Mouse (Mus musculus) right cerebral cortex, postnatal 4 days (tissue): Measurements from ENCODE around the gene Slitrk4.
A peak's percentile ranks its signal among the peaks of the same experiment; 100 is the strongest.

Experiments used
- DNase-seq: peaks from one replicate; pipeline ENCODE4 v3.0.0-alpha.2; 2022

Gene Slitrk4

DNA sequence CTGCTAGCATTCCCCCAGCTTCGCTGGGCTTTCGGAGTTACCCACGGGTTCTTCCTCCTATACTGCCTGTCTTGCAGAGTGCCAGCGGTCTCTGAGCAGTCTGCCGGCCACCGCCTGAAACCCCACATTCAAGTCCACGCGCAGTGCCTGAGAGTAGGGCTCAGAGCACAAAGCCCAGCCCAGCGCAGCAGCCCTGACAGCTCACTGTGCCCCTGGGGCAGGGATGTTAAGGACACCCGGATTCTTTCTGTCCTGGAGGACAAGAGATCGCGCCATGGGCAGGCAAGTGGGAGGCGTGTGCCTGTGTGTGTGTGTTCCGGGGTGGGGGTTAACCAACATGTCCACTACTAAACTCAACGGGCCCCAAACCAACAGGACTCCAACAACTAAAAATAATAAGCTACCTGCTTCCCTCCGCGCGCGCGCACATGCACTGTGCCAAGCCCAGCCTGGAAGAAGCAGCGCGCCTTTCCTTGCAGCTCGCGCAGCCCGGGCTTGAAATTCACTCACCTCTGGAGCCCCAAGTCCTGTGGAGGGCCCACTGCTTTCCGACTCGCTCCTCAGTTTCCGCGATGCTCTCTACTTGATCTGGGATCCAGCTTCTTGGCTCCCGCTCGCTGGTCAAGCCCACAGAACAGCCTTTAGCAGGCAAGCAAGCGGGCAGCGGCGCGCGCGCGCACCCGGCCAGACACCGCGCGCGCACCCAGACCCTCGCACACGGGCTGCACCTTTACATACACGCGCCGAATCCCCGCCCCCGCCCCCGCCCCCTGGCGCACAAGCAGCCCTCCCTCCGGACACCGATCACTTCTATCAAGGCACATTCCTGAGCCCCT, at the start of gene Slitrk4:
Gene Slitrk4 (minus strand): TSS at position 707 of the 836 bp plus-strand sequence.
- peak; percentile 46 for DNase-seq

DNA sequence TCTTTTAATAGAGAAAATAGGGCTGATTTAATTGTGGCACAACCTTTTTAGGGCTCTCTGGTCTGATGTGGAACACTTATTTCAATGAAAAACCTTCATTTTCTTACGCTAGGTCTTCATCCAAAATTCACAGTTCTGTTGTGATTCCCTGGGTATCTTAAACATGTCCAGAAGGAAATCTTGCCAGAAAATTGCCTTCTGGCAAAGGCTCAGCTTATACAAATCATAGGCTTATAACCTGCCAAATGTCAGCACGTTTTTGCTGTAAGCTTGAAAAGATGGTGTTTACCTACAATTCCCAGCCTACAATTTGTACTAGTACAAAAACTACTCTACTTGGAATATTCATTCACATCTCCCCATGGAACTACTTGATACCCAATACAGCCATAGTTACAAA, 42.7 kb upstream of the Slitrk4 start:
- no peak for DNase-seq

DNA sequence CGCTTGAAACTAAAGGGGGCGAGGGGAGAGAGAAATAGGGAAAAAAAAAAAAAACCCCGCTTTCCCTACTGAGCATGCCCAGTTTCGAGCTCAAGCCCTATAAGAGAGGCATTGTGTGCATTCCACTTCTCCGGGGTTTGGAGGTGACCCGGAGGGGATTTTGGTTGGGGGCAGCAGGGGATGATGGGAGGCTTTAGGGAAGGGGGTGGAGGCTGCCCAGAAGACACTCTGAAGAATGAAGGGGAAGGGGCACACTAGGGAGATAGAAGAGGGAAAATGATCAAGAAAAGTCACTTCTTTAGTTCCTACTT, 1.1 kb upstream of the Slitrk4 start:
- peak; percentile 2 for DNase-seq

DNA sequence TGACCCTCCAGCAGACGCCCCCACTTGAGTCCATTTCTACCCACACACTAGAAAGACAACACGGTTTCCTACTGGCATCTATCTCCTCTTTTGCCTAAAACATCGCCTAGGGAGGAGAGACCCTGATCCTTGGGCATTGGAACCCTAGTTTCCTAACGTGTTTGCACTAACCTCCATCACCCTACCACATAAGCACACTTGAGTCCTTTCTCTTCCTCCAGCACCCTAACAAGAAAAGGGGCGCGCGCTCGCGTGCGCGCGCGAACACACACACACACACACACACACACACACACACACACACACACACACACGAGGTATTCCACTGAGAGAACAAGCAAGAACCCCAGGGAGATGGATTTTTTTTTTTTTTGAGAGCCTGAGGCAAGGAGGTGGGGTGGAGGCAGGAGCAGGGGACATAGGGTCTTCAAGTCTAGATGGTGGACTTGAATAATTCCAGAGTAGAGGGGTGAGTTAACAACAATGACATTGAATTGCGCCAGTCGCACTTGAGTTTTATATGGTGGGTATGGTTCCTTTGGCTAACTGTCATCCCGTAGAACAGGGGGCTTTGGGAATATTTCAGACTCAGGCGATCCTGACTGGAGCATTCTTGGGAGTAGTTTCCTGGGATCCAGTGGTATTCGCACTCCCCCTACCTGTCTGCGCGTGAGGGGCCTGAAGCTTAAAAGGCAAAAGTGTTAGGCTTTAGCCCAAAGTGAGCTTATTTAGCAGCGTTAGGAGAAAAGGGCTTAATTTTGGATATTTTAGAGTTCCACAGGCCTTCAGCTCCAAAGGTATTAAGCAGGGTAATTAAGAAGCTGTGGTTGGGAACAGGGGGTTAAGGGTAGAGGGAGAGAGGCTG, 562 bp upstream of the Slitrk4 start:
- DNase-seq, result peak; percentile 34

DNA sequence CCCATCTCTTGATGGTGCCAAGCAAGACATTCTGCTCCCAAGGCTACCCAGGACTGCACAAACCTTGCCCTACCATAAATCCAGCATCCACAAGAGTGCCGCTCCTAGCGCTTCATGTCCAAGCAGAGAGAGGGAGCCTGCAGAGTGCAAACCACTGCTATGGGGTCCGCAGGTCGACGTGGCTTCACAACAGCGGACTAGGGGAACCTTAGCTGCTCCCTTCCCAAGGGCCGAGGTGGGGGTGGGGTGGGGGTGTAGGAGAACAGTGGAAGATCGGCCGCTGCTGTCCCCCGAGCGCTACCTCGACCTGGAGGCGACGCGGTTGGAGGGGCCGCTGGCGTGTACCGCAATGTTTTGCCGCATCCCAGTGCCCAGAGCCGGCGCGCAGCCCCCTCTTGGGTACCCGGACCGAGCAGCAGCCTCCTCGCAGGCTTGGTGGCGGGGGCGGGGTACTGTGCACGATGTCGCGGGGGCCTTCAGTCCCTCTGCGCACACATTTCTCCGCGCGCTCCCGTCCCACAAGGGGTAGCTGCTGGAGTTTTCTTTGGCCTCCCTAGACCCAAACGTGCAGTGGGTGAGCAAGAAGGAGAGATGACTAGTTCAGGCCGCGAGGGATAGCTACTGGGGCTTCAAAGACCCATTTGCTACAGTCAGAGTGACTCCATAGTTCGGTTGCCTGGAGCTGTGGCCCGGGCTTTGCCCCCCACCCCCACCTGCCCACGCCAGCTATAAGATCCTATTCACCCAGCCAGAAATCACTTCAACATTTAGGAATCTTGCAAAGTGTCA, 1.1 kb downstream of the Slitrk4 start:
- DNase-seq, result peak; percentile 37

DNA sequence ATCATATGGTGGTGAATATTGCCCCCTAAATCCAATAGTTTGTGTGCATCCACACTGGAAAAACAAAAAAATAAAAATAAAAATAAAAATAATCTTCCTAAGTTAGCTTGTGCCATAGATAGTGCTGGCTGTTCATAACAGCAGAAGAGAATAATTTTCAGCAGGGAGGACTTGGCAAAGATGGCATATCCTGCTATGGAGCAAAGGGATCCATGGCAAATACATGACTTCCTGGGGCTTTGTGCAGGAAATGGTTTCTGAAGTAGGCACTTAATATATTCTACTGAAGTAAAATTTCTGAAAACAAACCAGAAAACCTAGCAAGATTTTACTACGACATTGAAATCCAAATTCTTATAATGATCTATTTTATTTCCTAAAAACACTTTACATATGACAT, 13.3 kb downstream of the Slitrk4 start:
- no peak for DNase-seq
